Mouse (Mus musculus): ENCODE data around the gene Gm11114. TPM values are rescaled to one million over a fixed set of nuclear protein-coding genes. Genes with fewer than 3 reads are reported as not detected.

The Gm11114 gene
- polyA plus RNA-seq, 1 experiment from 2014 or later = not detected

Other genes with a start within 250 kb of the Gm11114 start
- 6.1 and 6.9 TPM in 2 replicates for gene Tent5a, start 14.6 kb downstream of the Gm11114 start, polyA plus RNA-seq (2016; fragmentation: Nextera tagmentation; extraction: Ambion mirVana)

Measured in embryonic facial prominence, embryonic 12.5 days (tissue).